Mouse (Mus musculus) embryonic facial prominence, embryonic 14.5 days (tissue): ENCODE data around the gene Itk. TPM values are rescaled to one million over a fixed set of nuclear protein-coding genes. Genes with fewer than 3 reads are reported as not detected.

Experiments
- ATAC-seq: fragments of 200-750 bp; cut with Nextera tagmentation; 2 replicates; pipeline ENCODE4 v1.8.0; 2017; ENCODE audit warnings: low read depth, moderate number of reproducible peaks, moderate TSS enrichment
- DNase-seq: peaks from one replicate; pipeline ENCODE4 v3.0.0-alpha.2; 2015; ENCODE audit warnings: low spot score
- H3K27ac ChIP-seq: fragments of 300-500 bp; sonication (generic); replicated peaks from 2 replicates; pipeline ENCODE4 v1.5.1; 2014; ENCODE audit warnings: low read depth, mild to moderate bottlenecking, low read length, moderate library complexity
- H3K27me3 ChIP-seq: fragments of 300-500 bp; sonication (generic); replicated peaks from 2 replicates; pipeline ENCODE4 v1.6.1; 2014; ENCODE audit warnings: low read length; ENCODE audit not compliant: control insufficient read depth, insufficient read depth
- H3K36me3 ChIP-seq: fragments of 300-500 bp; sonication (generic); 2 replicates; pipeline ENCODE4 v1.6.1; 2014; ENCODE audit warnings: low read length, mixed read lengths; ENCODE audit not compliant: control insufficient read depth, insufficient read depth
- H3K4me1 ChIP-seq: fragments of 300-500 bp; sonication (generic); 2 replicates; pipeline ENCODE4 v1.6.1; 2014; ENCODE audit warnings: antibody characterized with exemption, low read length; ENCODE audit not compliant: control insufficient read depth, insufficient read depth
- H3K4me2 ChIP-seq: fragments of 300-500 bp; sonication (generic); 2 replicates; pipeline ENCODE4 v1.6.1; 2014; ENCODE audit warnings: low read depth, mild to moderate bottlenecking, low read length, moderate library complexity, mixed read lengths
- H3K4me3 ChIP-seq: fragments of 300-500 bp; sonication (generic); 2 replicates; pipeline ENCODE4 v1.5.1; 2014; ENCODE audit warnings: low read depth, mild to moderate bottlenecking, low read length
- H3K9ac ChIP-seq: fragments of 300-500 bp; sonication (generic); 2 replicates; pipeline ENCODE4 v1.6.1; 2014; ENCODE audit warnings: low read depth, mild to moderate bottlenecking, low read length, moderate library complexity, mixed read lengths
- H3K9me3 ChIP-seq: fragments of 300-500 bp; sonication (generic); 2 replicates; pipeline ENCODE4 v1.6.1; 2016; ENCODE audit warnings: low read length; ENCODE audit not compliant: control insufficient read depth
- WGBS: fragments of 180-500 bp; shearing (Covaris S2); extraction: QIAGEN DNeasy Blood & Tissue Kit; methylation state at CpG from one replicate; pipeline ENCODE4 v1.1.7; 2014; 5-methylcytosine and 5-hydroxymethylcytosine counted together
- polyA plus RNA-seq: library from polyadenylated mRNA; unstranded; fragments of >200 nt; fragmentation: Nextera tagmentation; extraction: Ambion mirVana; gene quantifications from 2 replicates; pipeline ENCODE4 v1.2.1, GENCODE M21; 2014

Gene Itk
- polyA plus RNA-seq, 1 experiment from 2014 or later, result 0.26 TPM

DNA sequence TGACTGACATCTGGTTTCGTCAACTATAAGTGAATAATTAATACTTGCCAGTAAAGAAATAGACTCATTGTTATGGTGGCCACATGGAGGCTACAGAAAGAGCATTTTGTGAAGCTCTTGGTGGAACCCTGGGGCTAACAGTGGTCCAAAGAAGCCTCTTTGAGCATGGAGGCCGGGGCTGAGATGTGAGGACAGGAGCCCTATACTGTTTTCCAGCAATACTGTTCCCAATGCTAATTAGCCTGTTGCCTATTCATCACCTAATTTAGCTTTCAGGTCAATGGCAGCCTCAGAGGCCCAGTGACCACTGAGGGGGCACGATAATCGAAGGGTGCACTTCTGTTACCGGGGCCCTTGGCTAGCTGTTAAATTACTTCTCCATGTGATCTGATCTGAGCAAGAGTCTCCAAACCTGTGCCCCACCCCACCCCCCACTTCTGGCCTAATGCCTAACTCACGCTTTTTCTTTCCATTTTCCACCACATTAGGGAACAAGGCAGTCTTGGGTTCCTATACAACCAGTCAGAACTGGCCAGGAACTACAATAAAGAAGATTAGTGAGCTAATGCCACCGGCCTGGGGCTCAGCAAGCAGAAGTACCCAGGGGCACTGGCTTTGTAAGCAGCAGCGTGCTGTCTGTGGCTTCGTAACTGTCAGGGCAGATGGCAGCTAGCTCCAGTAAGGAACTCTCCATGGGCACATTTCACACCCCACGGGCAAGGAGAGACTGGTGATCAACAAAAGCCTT lies 79.3 kb downstream of the Itk start:
- 62% methylated on average over 10 of the region's 10 CpGs for WGBS
- no peak for DNase-seq

DNA sequence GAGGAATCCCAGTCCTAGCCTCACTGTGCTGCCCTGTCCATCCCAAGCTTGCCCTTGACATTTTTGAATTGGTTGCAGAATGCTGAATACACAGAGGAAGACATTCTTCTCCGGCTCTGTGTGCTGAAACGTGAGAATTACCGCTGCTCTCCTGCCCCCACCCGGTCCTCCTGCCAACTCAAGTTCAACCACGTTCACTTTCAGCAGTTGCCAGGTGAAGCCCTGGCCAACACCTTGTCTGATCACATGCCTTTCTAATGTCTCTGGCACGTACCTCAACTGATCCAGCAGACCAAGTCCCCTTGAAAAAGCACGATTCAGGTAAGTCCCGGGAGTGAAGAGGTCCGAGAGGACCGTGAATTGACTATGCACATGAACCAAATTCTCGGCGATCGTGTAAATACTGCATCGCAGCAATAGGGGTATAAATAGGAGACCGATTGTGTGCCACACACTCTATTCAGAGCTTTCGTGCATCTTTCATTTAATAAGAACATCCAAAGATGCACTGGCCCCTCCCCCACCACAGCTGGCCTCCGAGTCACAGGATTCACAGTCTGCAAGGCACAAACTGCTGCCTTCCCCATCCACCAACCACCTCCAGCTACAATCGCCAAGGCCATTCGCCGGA lies 80.1 kb downstream of the Itk start:
- H3K4me2 ChIP-seq, result peak overlapping the region; percentile 99
- H3K9me3 ChIP-seq, result no peaks in the 10 kb centered on the region
- no peak overlapping the region for H3K27ac ChIP-seq
- peaks cover 11% of the 10 kb centered on the region for H3K27me3 ChIP-seq
- H3K36me3 ChIP-seq, result no peaks in the 10 kb centered on the region
- ATAC-seq, result no peak
- peaks cover 19% of the 10 kb centered on the region for H3K4me1 ChIP-seq
- WGBS, result 71% methylated on average over 20 of the region's 20 CpGs
- no peak for DNase-seq
- no peak overlapping the region for H3K9ac ChIP-seq
- H3K4me3 ChIP-seq, result no peak overlapping the region

More for the DNA sequence above, 79.3 kb downstream of the Itk start:
- Histone ChIP-seq H3K9ac (0 out of 2 replicates have a peak overlapping the region, but pooled peaks have one; percentile 19), H3K9me3 (no peaks in the 10 kb centered on the region), H3K27me3 (peaks cover 11% of the 10 kb centered on the region), H3K4me1 (peaks cover 19% of the 10 kb centered on the region), H3K27ac (no peak overlapping the region), H3K4me2 (peak overlapping the region; percentile 99), H3K4me3 (no peak overlapping the region), H3K36me3 (no peaks in the 10 kb centered on the region)
- 0 out of 2 replicates have a peak, but pooled peaks have one; percentile 27 for ATAC-seq

DNA sequence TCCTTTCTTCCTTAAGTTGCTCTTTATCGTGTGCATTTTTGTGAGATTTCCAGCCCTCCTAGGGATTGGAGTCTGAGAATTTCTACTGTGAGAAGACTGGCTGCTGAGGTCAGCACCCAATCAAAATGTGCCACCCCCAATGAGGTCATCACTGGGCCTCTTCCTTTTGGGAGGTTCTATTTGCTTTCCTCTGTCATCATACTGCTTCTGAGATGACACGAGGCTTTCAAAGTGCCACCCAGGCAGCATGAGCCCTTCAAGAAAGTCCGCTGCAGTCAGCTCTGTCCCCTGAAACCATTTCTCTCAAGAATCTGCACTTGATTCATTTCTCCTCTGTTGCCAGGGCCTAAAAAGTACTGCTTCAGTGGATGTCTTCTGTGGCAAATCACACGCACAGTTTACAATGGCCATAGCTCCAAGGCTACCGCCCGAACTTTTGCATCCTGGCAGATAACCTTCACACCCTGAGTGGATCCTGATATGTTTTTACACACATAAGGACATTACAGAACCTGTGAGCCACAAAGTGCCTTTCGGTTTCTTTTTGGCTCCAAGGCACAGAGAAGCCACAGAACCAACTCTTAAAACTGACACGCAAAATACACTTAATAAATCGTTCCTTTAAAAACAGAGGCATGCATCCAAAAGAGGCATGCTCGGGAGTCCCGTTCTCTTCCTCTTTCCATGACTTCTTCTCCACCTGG lies 80.9 kb downstream of the Itk start:
- ATAC-seq, result no peak
- H3K4me3 ChIP-seq, result no peak overlapping the region
- peaks cover 11% of the 10 kb centered on the region for H3K27me3 ChIP-seq
- 90% methylated on average over 11 of the region's 11 CpGs for WGBS
- DNase-seq, result no peak
- H3K4me2 ChIP-seq, result 0 out of 2 replicates have a peak overlapping the region, but pooled peaks have one; percentile 99
- no peak overlapping the region for H3K9ac ChIP-seq
- no peak overlapping the region for H3K27ac ChIP-seq
- H3K4me1 ChIP-seq, result peaks cover 19% of the 10 kb centered on the region
- H3K9me3 ChIP-seq, result no peaks in the 10 kb centered on the region
- no peaks in the 10 kb centered on the region for H3K36me3 ChIP-seq

DNA sequence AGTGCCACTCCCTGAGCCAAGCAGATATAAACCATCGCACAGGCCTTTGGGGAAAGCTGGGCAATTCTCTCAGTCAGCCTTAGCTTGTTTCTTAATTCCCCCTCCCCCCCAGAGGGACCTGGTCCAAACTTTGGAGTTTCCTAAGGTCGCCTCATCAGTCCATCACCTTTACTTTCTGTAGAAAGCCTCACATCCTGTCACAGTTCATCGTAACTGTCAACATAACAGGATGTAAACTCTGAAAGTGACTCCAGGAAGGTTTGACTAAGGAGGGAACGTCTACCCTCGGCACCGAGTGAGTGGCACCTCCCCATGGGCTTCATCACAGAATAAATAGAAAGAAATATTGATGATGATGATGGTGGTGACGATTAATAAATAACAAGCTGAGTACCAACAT lies 81.5 kb downstream of the Itk start:
- DNase-seq, result no peak
- H3K9me3 ChIP-seq, result no peaks in the 10 kb centered on the region
- H3K27me3 ChIP-seq, result peaks cover 11% of the 10 kb centered on the region
- no peaks in the 10 kb centered on the region for H3K36me3 ChIP-seq
- no peak overlapping the region for H3K27ac ChIP-seq
- peaks cover 19% of the 10 kb centered on the region for H3K4me1 ChIP-seq
- ATAC-seq, result no peak
- WGBS, result 90% methylated on average over 7 of the region's 7 CpGs
- no peak overlapping the region for H3K4me3 ChIP-seq
- H3K9ac ChIP-seq, result no peak overlapping the region
- H3K4me2 ChIP-seq, result no peak overlapping the region

DNA sequence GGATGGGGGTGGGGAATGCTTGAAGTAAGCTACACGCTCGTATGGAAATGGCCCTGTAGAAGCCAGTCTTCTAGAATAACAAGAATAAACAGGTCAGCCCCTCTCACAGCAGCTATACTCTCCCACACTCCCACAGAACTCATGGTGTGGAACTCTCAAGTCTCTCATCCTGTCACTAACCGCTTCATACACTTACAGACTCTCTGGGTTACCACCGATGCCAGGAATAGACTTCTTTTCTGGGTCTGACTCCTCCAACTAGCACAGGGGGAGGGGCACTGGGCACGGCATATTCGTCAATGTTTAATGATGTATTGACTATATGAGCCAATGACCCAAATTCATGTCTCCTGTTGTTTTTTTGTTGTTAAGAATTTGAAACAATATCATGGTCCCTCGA lies 82.5 kb downstream of the Itk start:
- H3K4me2 ChIP-seq, result no peak overlapping the region
- no peak overlapping the region for H3K27ac ChIP-seq
- ATAC-seq (no peak), DNase-seq (no peak)
- no peaks in the 10 kb centered on the region for H3K36me3 ChIP-seq
- no peaks in the 10 kb centered on the region for H3K9me3 ChIP-seq
- no peak overlapping the region for H3K4me3 ChIP-seq
- peaks cover 19% of the 10 kb centered on the region for H3K4me1 ChIP-seq
- WGBS, result 91% methylated on average over 7 of the region's 7 CpGs
- H3K9ac ChIP-seq, result no peak overlapping the region
- peaks cover 8% of the 10 kb centered on the region for H3K27me3 ChIP-seq

DNA sequence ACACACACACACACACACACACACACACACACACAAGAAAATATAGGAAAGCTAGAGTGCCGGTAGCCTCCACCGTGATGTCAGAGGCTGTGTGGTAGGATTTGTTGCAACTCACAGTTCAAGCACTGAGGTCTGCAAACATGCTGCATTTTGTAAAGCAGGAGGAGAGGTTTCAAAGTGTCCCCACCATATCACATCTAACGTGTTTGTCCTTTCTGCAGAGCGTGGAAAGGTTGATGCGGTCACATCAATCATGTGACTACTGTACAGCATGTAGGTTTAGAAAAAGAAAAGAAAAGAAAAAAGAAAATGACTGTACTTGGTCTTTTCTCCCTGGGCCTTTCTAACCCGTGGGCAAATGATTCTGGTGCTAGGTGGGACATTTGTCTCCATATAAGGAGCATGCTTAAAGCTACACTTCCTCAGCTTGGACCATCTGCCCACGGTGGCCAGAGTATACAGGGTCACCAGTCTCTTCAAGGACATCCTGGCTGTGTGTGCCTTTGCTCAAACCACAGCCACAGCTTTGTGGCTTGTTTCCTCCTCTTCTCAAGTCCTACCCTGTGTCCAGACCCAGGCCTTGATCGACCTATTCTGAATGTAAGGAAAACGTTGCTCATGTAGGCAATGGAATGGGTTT lies 83.3 kb downstream of the Itk start:
- H3K9me3 ChIP-seq, result no peaks in the 10 kb centered on the region
- no peak for ATAC-seq
- H3K4me1 ChIP-seq, result peaks cover 11% of the 10 kb centered on the region
- DNase-seq, result no peak
- H3K27me3 ChIP-seq, result 0 out of 2 replicates have a peak, but pooled peaks cover under 1% of the 10 kb centered on the region
- no peak overlapping the region for H3K4me3 ChIP-seq
- no peak overlapping the region for H3K4me2 ChIP-seq
- 85% methylated on average over 9 of the region's 9 CpGs for WGBS
- no peak overlapping the region for H3K9ac ChIP-seq
- H3K27ac ChIP-seq, result no peak overlapping the region
- no peaks in the 10 kb centered on the region for H3K36me3 ChIP-seq

- H3K27me3 ChIP-seq, result no peaks in the 10 kb centered on the region
- ATAC-seq, result peak; percentile 82; the same call in 1 of the 2 replicates
- H3K4me3 ChIP-seq, result no peak overlapping the region
- no peaks in the 10 kb centered on the region for H3K36me3 ChIP-seq
- DNase-seq, result no peak
- no peaks in the 10 kb centered on the region for H3K9me3 ChIP-seq
- no peak overlapping the region for H3K4me2 ChIP-seq
- H3K4me1 ChIP-seq, result peaks cover 7% of the 10 kb centered on the region
- WGBS, result 70% methylated on average over 9 of the region's 9 CpGs
- H3K9ac ChIP-seq, result no peak overlapping the region
- no peak overlapping the region for H3K27ac ChIP-seq
These were observed 84.2 kb downstream of the Itk start for GRCm38 (mm10) chr11:46304864-46305710.

- Histone ChIP-seq H3K4me3 (no peak overlapping the region), H3K4me1 (no peaks in the 10 kb centered on the region; the same call in 1 of the 2 replicates), H3K4me2 (no peak overlapping the region), H3K27ac (no peak overlapping the region), H3K27me3 (no peaks in the 10 kb centered on the region), H3K36me3 (no peaks in the 10 kb centered on the region), H3K9me3 (no peaks in the 10 kb centered on the region), H3K9ac (no peak overlapping the region)
- ATAC-seq, result no peak
- no peak for DNase-seq
- 76% methylated on average over 10 of the region's 10 CpGs for WGBS
These were observed 85.2 kb downstream of the Itk start for GRCm38 (mm10) chr11:46304093-46304492.
